Comparison of ENCODE assay signal across 13 mouse cellular contexts in genomic region chr17:9885110-9885509, GRCm38 (mm10).
DNase-seq lines count a peak whose midpoint lies in the region; ATAC-seq and TF ChIP-seq lines count a peak whose summit lies in the region.
"Had no signal": no experiment of that assay in that cellular context is flagged by ENCODE, and none has a peak within 500 bp of the region (broad histone marks: within the 10 kb centered on the region; RNA-seq: fewer than 3 reads in every experiment).

No protein-coding gene starts in this region.

- no peak for ATAC-seq in midbrain, embryonic 16.5 days
- ATAC-seq in hematopoietic stem cell, adult 5-6 weeks (replicated peaks in 1 of 2; ENCODE audit: insufficient read depth in 1 of 2, low FRiP score in 2 of 2, low TSS enrichment in 1 of 2, low read depth in 1 of 2, poor library complexity in 2 of 2, severe bottlenecking in 2 of 2), result peak; percentile 25 to 33; a peak in 3 of 4 replicates
- no peak for ATAC-seq in hindbrain, postnatal 0 days
- ATAC-seq in neural tube, embryonic 15.5 days (ENCODE audit: low FRiP score), result peak; percentile 31; the same call in 1 of the 2 replicates
- ATAC-seq: activated CD4-positive, CD25-positive, alpha-beta regulatory T cell, adult 4 months; intestine, embryonic 16.5 days had no signal

- H3K9me3 ChIP-seq in midbrain, embryonic 10.5 days (replicated peaks), result no peaks in the 10 kb centered on the region
- no peaks in the 10 kb centered on the region for H3K9me3 ChIP-seq in midbrain, embryonic 16.5 days (replicated peaks; ENCODE audit: control insufficient read depth, low read length, poor library complexity, severe bottlenecking)
- no peaks in the 10 kb centered on the region for H3K9me3 ChIP-seq in hindbrain, postnatal 0 days (ENCODE audit: low read length)
- no peaks in the 10 kb centered on the region for H3K9me3 ChIP-seq in neural tube, embryonic 15.5 days (replicated peaks)

- TF ChIP-seq CTCF in hindbrain, postnatal 0 days (IDR thresholded peaks at IDR 0.05; ENCODE audit: low read depth), result no peak

- peaks cover 81% of the 10 kb centered on the region for H3K4me1 ChIP-seq in midbrain, embryonic 10.5 days
- peaks cover 13% of the 10 kb centered on the region for H3K4me1 ChIP-seq in midbrain, embryonic 16.5 days (ENCODE audit: control insufficient read depth, insufficient read depth, low read length)
- H3K4me1 ChIP-seq in hindbrain, postnatal 0 days (ENCODE audit: insufficient read depth, low read length), result peaks cover 8% of the 10 kb centered on the region; the same call in 1 of the 2 replicates
- peaks cover 24% of the 10 kb centered on the region for H3K4me1 ChIP-seq in neural tube, embryonic 15.5 days

- peaks cover 7% of the 10 kb centered on the region; the same call in 1 of the 2 replicates for H3K27me3 ChIP-seq in midbrain, embryonic 10.5 days (ENCODE audit: low read depth, poor library complexity, severe bottlenecking)
- no peaks in the 10 kb centered on the region for H3K27me3 ChIP-seq in midbrain, embryonic 16.5 days (ENCODE audit: control insufficient read depth, insufficient read depth, low read depth, low read length)
- H3K27me3 ChIP-seq in hindbrain, postnatal 0 days (ENCODE audit: insufficient read depth, low read length), result no peaks in the 10 kb centered on the region
- no peaks in the 10 kb centered on the region for H3K27me3 ChIP-seq in neural tube, embryonic 15.5 days (replicated peaks)
- H3K27me3 ChIP-seq: CH12.LX had no signal

- H3K4me3 ChIP-seq in midbrain, embryonic 10.5 days, result no peak overlapping the region
- no peak overlapping the region for H3K4me3 ChIP-seq in midbrain, embryonic 16.5 days (ENCODE audit: low read depth, low read length)
- H3K4me3 ChIP-seq in hindbrain, postnatal 0 days (ENCODE audit: low read length), result no peak overlapping the region
- H3K4me3 ChIP-seq in neural tube, embryonic 15.5 days (replicated peaks), result no peak overlapping the region

- WGBS in midbrain, embryonic 10.5 days, result 88% methylated on average over 7 of the region's 7 CpGs
- 51% methylated on average over 7 of the region's 7 CpGs for WGBS in midbrain, embryonic 16.5 days
- 34% methylated on average over 7 of the region's 7 CpGs for WGBS in hindbrain, postnatal 0 days
- WGBS in neural tube, embryonic 15.5 days, result 15% methylated on average over 7 of the region's 7 CpGs

- H3K27ac ChIP-seq in midbrain, embryonic 10.5 days (replicated peaks), result peak overlapping the region; percentile 2; the same call in 1 of the 2 replicates
- no peak overlapping the region for H3K27ac ChIP-seq in midbrain, embryonic 16.5 days (ENCODE audit: low read length)
- peak overlapping the region; percentile 9; the same call in 1 of the 2 replicates for H3K27ac ChIP-seq in hindbrain, postnatal 0 days
- 0 out of 2 replicates have a peak overlapping the region, but pooled peaks have one; percentile 41 for H3K27ac ChIP-seq in neural tube, embryonic 15.5 days (replicated peaks)

- no peak overlapping the region for H3K4me2 ChIP-seq in midbrain, embryonic 16.5 days (ENCODE audit: low read length)
- H3K4me2 ChIP-seq in hindbrain, postnatal 0 days (ENCODE audit: low read depth, low read length), result no peak overlapping the region
- 0 out of 2 replicates have a peak overlapping the region, but pooled peaks have one; percentile 19 for H3K4me2 ChIP-seq in neural tube, embryonic 15.5 days
- H3K4me2 ChIP-seq: liver, embryonic 11.5 days had no signal

- no peaks in the 10 kb centered on the region for H3K36me3 ChIP-seq in midbrain, embryonic 10.5 days
- H3K36me3 ChIP-seq in midbrain, embryonic 16.5 days (ENCODE audit: control insufficient read depth, insufficient read depth, low read length), result no peaks in the 10 kb centered on the region
- no peaks in the 10 kb centered on the region for H3K36me3 ChIP-seq in hindbrain, postnatal 0 days (ENCODE audit: insufficient read depth, low read length)
- H3K36me3 ChIP-seq in neural tube, embryonic 15.5 days, result no peaks in the 10 kb centered on the region

- H3K9ac ChIP-seq in midbrain, embryonic 16.5 days (ENCODE audit: low read depth, low read length), result no peak overlapping the region
- H3K9ac ChIP-seq in hindbrain, postnatal 0 days (replicated peaks; ENCODE audit: low read length), result no peak overlapping the region
- H3K9ac ChIP-seq in neural tube, embryonic 15.5 days (replicated peaks), result no peak overlapping the region

- DNase-seq in midbrain, embryonic 10.5 days (ENCODE audit: low spot score), result no peak
- DNase-seq in hindbrain, postnatal 0 days (ENCODE audit: low spot score), result peak; percentile 65
- DNase-seq in spleen, postnatal 14 days (ENCODE audit: low spot score in 2 of 2), result no peak
- DNase-seq in adrenal gland, postnatal 36 days, result no peak
- DNase-seq: cerebellum, adult 2 months; thymus, postnatal 14 days had no signal

Comparison
In these comparisons a context has a peak if more than half of its experiments do, and no peak if none do; other contexts are left out.
1. ATAC-seq: peak in hematopoietic stem cell, adult 5-6 weeks (2 of 2) and neural tube, embryonic 15.5 days (single experiment); none in midbrain, embryonic 16.5 days (single experiment) and hindbrain, postnatal 0 days (single experiment).